Mouse (Mus musculus) forebrain, embryonic 15.5 days (tissue): ENCODE data around the gene Gpha2. TPM values are rescaled to one million over a fixed set of nuclear protein-coding genes. Genes with fewer than 3 reads are reported as not detected.
A peak's percentile ranks its signal among the peaks of the same experiment; 100 is the strongest.

Experiments
- microRNA counts: library from miRNA; unstranded; fragments of <30 nt; microRNA quantifications from one replicate; lab custom pipeline; 2016
- microRNA-seq: library from miRNA; unstranded; fragments of <30 nt; microRNA quantifications from one replicate; pipeline ENCODE4, GENCODE M21; 2016
- polyA plus RNA-seq: library from polyadenylated mRNA; unstranded; fragments of >200 nt; fragmentation: Nextera tagmentation; extraction: Ambion mirVana; gene quantifications from 2 replicates; pipeline ENCODE4 v1.2.1, GENCODE M21; 2015

Gpha2 gene
- polyA plus RNA-seq, 1 experiment from 2014 or later = not detected

MicroRNAs within 50 kb of the gene (microRNA counts, 519-probe panel; counts per million panel counts)
- microRNA mmu-miR-192 (lab: Ali Mortazavi, UCI) = 2,211 counts per million, percentile 37 among the panel's probes with 10 or more counts

Small RNAs within 50 kb of the gene (microRNA-seq; reads per million reads assigned to microRNA genes)
- gene Mir192 (89.6 reads per million, percentile 52 among the genes with 10 or more reads in this experiment), gene Mir194-2 (65.5 reads per million, percentile 48 among the genes with 10 or more reads in this experiment)

Other genes starting within 250 kb of the Gpha2 start
- not detected in 2 replicates for gene Slc22a20, start 240.2 kb upstream of the Gpha2 start, polyA plus RNA-seq
- gene Capn1, start 210.5 kb upstream of the Gpha2 start, polyA plus RNA-seq = 1.6 and 1.8 TPM in 2 replicates
- gene Syvn1, start 179.8 kb upstream of the Gpha2 start, polyA plus RNA-seq = 25.7 and 26.5 TPM in 2 replicates
- gene Mrpl49, start 168.6 kb upstream of the Gpha2 start, polyA plus RNA-seq = 71.5 and 72.4 TPM in 2 replicates
- 582 and 618 TPM in 2 replicates for gene Fau, start 168.5 kb upstream of the Gpha2 start, polyA plus RNA-seq
- 33.0 and 35.9 TPM in 2 replicates for gene Znhit2, start 165.2 kb upstream of the Gpha2 start, polyA plus RNA-seq
- 34.9 and 36.3 TPM in 2 replicates for gene Tm7sf2, start 158.0 kb upstream of the Gpha2 start, polyA plus RNA-seq
- gene Vps51, start 149.1 kb upstream of the Gpha2 start, polyA plus RNA-seq = 76.3 and 89.3 TPM in 2 replicates
- not detected in 2 replicates for gene Tmem262, start 146.3 kb upstream of the Gpha2 start, polyA plus RNA-seq
- gene Gm28374, start 144.1 kb upstream of the Gpha2 start, polyA plus RNA-seq = 2.1 and 2.6 TPM in 2 replicates
- 80.8 and 83.5 TPM in 2 replicates for gene Zfpl1, start 141.4 kb upstream of the Gpha2 start, polyA plus RNA-seq
- 19.3 and 22.3 TPM in 2 replicates for gene Cdca5, start 141.4 kb upstream of the Gpha2 start, polyA plus RNA-seq
- 0.31 and 0.37 TPM in 2 replicates for gene AC131692.1, start 132.0 kb upstream of the Gpha2 start, polyA plus RNA-seq
- 0.33 and 0.53 TPM in 2 replicates for gene Naaladl1, start 120.6 kb upstream of the Gpha2 start, polyA plus RNA-seq
- 53.5 and 56.5 TPM in 2 replicates for gene Sac3d1, start 107.7 kb upstream of the Gpha2 start, polyA plus RNA-seq
- 43.1 and 45.6 TPM in 2 replicates for gene Snx15, start 98.1 kb upstream of the Gpha2 start, polyA plus RNA-seq
- 0.13 TPM in 1 of 2 replicates, not detected in the other for gene Batf2, start 85.4 kb upstream of the Gpha2 start, polyA plus RNA-seq
- gene Arl2, start 84.8 kb upstream of the Gpha2 start, polyA plus RNA-seq = 84.4 and 90.1 TPM in 2 replicates
- gene Majin, start 42.0 kb upstream of the Gpha2 start, polyA plus RNA-seq = not detected in 2 replicates
- 95.5 and 98.5 TPM in 2 replicates for gene Ppp2r5b, start 9.5 kb downstream of the Gpha2 start, polyA plus RNA-seq
- gene Atg2a, start 15.3 kb downstream of the Gpha2 start, polyA plus RNA-seq = 9.7 and 10.1 TPM in 2 replicates
- gene Ehd1, start 50.3 kb downstream of the Gpha2 start, polyA plus RNA-seq = 88.1 TPM in 2 replicates
- 0.31 and 0.67 TPM in 2 replicates for gene Cdc42bpg, start 80.1 kb downstream of the Gpha2 start, polyA plus RNA-seq
- 94.6 and 97.7 TPM in 2 replicates for gene Men1, start 108.6 kb downstream of the Gpha2 start, polyA plus RNA-seq
- 12.7 and 14.1 TPM in 2 replicates for gene Map4k2, start 114.8 kb downstream of the Gpha2 start, polyA plus RNA-seq
- 119 and 134 TPM in 2 replicates for gene Sf1, start 137.3 kb downstream of the Gpha2 start, polyA plus RNA-seq
- 3.4 and 3.5 TPM in 2 replicates for gene Pygm, start 158.0 kb downstream of the Gpha2 start, polyA plus RNA-seq
- 34.6 and 41.3 TPM in 2 replicates for gene Rasgrp2, start 173.0 kb downstream of the Gpha2 start, polyA plus RNA-seq
- gene Nrxn2, start 192.4 kb downstream of the Gpha2 start, polyA plus RNA-seq = 31.1 and 32.4 TPM in 2 replicates